Mouse (Mus musculus): Measurements from ENCODE around the gene Manbal. TPM values are rescaled to one million over a fixed set of nuclear protein-coding genes. Genes with fewer than 3 reads are reported as not detected.

Manbal gene
- total RNA-seq (2021) = 10 to 100 TPM; 30.1 to 32.2 TPM
- long read RNA-seq, experiment 1, transcript Manbal-201 (3 exons, 1,107 nt) = major isoform, 30 of 55 reads
- long read RNA-seq, experiment 1, partial matches to known transcripts = 21 of 55 reads
- long read RNA-seq, experiment 1, other reads (novel, unspliced or antisense) = 4 of 55 reads
- long read RNA-seq, experiment 2, transcript Manbal-201 (3 exons, 1,107 nt) = major isoform, 41 of 59 reads
- long read RNA-seq, experiment 2, partial matches to known transcripts = 16 of 59 reads
- long read RNA-seq, experiment 2, other reads (novel, unspliced or antisense) = 2 of 59 reads

DNA sequence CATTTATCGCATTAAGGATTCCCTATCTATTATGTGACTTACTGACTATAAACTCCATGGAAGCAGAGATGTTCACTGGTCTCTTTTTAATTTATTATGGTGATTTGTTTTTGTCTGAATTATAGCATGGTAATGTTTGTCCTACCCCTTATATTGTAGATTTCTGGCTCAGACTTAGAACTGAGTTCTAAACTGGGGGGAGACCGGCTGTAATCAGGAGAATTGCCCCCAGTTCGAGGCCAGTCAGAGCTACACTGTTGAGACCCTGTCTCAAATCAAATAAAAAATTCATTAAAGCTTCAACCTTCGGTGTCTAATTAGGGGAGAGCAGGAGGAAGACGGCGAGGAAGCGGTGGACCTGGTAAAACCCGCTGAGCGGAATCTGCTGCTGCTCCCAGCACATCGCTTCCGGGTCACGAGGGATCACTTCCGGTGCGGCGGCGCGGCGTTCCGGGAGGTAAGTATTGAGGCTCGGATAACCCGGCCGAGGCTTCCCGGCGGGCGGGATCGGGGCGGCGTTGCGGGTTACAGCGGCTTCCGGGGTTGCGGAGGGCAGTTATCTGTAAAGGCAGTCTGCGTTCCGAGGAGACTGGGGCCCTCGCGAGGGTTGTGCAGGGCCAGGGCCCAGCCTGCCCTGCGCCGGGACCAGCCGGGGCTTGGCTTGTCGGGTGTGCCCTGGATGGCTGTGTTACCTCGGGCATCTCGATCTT, at the start of gene Manbal:
TSS of gene Manbal (plus strand) at position 411 of the 710 bp plus-strand sequence.
- DNase-seq = peak; percentile 99

DNA sequence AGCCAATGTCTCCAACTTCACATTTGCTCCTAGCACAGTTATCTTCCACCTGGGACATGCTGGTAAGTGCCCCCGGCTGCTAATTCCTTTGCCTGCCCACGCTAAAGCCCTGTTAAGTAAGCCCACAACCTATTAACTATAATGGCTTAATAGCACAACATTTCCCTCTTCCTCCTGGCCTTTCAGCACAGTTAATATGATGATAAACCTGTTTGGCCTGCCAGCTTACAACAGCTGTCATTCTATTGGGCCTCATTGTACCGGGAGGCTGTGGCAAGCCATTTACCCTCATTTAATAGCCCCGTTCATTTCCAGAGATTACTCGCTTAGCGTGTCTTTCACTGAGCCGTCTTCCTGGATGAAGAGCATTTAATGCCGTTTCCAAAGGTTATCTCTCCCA, 47.3 kb upstream of the Manbal start:
- DNase-seq = no peak

DNA sequence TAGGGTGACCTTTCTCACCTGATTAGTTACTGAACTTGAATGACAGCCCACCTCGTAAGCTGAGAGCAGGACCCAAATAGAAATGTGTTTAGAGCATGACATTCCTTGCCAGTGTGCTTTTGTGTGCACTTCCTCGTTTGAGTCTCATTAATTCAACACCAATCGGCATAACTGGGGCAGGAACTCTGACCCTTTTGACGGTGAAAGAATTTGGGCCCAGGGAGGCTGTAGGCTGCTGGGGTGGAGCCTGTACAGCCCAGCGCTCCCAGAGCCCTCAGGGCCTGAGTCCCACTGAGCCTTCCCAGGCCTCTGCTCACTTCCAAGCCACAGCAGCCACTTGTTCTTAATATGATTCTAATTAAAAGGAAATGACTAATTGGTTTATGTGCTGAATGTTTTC, 46.5 kb upstream of the Manbal start:
- no peak for DNase-seq

DNA sequence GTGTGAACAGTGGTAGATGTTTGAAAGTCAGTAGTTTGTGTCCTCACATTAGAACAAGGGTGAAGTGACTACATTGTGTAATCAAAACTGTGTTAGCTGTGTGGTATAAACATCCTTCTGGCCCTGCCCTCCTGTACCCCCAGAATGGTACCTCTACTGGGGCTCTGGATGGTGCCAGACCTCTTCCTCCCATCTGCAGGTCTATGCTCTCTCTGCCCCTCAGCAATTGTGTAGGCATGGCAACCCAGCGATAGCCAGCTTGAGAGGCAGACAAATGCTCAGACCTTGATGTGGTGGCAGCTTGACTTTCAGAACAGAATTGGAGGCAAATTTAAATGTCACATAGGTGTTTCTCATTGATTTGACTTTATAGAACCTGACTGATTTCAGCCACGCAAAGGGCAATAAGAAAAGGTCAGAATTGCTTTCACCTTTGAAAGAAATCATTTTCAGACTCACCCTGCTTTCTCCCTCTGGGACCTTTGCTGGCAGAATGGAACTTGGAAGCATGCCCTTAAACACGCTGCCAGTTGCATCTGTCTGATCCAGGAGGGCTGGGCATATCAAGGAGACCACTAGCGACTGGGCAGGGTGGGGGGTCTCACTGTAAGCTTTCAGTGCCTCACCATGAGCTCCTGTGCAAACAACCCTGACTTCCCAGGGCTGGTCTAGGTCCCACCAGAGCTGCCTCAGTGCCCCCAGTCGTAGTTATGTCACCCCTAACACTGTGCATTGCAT, 45.2 kb upstream of the Manbal start:
- DNase-seq = no peak

DNA sequence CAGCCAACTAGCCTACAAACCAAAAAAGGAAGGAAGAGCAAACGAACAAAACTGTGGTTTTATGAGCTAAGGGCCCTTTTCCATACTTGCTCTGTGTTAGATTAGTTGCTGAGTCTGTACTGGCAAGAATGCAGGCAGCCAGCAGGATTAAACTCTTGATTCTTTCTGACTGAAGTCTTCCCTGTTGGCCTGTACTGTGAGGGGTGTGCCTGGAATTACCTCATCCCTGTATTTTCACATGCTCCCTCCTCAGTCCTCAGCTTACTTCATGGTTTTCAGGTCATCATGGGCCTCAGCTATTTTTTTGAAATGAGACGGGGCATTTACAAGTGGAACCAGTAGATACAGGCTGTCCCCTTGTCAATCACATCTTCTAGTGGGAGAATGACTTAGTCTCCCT, 42.2 kb upstream of the Manbal start:
- DNase-seq = no peak

DNA sequence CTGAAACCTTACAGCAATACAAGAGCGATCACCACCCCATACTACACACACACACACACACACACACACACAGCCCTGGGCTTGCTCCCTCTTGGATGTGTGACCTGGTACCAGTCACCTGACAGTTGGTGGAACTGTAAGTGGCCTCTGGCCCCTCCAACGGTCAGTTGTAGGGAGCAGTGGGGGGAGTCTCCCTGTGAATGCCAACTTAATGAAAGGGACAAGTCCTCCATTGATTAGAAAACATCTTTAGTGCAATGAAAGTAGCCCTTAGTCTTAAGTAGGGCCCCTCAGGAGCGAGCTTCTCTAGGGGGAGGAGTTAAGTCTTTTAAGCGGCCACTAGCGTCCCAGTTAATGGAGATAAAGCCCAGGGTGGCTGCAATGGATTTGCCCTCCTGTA, 39.3 kb upstream of the Manbal start:
- DNase-seq = no peak

DNA sequence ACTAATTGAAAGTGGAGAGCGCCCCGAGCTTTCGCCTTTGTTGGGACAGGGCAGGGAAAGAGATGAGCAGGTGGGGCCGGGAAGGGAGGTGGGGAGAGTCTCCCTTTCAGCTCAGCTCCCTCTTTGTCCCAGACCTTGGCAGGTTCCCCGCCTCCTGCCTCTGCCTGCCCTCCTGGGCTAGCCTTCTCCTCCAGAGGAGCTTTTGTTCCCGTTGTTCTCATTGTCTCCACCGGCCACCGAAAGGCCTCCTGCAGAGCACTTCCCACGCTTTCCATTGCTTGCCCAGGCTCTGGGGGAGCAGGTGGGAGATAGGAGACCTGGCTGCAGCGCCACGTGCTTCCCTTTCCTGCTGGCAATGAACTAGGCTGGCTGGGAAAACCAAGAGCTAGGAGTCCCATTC, 38.8 kb upstream of the Manbal start:
- no peak for DNase-seq

DNA sequence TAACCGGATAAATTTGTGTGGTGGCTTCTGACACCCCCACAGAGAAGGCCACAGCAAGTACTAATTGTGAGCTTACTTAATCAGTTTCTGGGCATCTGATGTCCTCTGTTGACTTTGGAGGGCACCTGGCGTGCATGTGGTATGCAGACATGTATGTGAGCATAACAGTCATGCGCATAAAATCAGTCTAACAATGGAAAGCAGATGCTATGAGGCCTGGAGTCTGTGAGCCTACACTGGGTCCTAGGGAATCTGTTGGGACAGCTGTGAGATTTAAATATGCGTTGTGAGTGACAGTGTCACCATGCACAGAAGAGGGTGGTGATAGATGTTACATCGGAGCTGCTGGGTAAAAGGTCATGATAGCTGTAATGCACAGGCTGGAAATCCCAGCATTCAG, 35.3 kb upstream of the Manbal start:
- no peak for DNase-seq

DNA sequence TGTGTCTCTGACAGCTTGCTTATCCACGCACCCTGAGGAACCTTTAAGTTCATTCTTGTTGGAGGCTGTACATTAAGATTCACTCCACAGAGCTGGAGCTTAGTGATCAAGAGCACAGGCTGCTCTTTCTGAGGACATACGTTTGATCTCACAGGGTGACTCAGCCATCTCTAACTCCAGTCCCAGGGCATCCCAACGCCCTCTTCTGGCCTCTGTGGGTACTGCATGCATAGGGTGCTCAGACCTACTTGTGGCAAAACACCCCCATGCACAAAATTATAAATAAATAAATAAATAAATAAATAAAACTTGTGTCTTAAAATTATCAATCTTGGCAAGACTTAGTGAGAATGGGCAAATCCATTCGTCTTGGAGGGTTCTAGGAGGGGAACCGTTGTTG, 28.7 kb upstream of the Manbal start:
- DNase-seq = peak; percentile 75

DNA sequence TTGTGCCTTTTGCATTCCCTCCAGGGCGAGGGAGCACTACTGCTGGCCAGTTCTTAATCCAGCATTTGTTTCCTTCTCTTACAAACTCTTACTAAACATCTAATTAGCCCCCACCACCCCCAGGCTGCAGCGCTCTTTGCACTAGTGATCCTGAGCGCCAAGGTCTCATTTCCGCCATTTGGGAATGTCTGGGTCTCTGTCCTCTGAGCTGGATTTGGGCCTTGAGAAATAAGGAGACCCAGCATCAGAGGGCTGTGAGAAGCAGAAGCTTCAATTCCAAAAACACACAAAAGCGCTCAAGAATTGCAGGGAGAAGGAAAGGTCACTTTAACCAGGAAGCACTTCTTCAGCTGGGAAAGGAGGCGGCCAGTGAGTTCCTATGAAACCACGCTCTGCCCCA, 27.9 kb upstream of the Manbal start:
- no peak for DNase-seq

DNA sequence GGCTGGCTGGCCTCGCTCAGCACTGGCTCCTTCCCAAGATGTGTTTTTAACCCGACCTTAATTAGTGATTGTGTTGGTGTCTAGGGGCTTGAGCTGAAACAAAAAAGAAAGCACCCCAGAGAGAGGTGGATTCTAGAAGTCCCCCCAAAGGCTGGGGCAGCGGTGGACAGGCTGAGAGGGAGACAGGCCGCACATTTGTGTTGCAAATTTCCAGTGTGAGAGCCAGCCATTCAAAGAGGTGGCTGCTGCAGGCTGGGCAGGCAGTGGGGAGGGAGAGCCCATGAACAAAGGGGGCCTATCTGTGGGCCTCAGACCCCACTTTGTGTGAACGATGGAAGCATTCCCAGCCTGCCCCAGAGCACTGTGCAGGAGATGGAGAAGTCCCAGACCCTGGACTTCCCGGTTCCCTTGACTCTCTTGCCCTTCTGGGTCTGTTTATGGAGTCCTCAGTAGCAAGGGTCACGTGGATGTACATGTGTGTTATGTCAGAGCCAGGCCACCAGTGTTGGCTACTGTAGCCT, 27.1 kb upstream of the Manbal start:
- no peak for DNase-seq

DNA sequence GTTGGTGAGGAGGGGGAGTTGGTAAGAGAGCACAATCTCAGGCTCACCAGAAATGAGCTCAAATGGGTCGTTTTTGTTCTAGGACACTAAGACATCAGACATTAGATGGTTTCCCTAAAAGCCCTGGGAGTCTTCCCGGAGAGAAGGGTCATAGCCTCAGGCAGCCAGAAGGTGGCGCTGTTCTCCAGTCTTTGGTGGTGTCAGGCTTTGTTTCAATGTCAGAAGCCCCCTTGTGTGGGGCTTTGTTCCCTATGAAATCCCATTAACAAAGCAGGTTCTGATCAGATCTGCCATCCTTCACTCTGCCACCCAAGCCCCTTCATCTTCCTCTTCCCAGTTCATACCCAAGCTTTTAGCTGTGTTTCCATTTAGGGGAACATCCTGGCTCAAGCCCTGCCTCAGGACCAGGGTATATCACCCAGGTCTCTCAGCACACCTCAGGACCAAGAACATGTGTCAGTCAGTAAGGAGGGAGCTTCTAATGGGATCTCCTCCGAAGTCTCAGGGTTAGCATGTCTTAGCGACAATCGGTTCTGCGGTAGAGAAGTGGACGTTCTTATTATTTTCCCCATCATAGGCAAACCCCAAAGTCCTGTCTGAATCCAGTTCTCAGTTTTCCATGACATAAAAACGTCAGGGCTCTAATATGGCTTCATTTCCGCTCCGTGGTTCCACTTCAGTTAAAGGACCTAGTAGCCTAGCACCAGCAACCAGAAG, 25.7 kb upstream of the Manbal start:
- DNase-seq = peak; percentile 79

DNA sequence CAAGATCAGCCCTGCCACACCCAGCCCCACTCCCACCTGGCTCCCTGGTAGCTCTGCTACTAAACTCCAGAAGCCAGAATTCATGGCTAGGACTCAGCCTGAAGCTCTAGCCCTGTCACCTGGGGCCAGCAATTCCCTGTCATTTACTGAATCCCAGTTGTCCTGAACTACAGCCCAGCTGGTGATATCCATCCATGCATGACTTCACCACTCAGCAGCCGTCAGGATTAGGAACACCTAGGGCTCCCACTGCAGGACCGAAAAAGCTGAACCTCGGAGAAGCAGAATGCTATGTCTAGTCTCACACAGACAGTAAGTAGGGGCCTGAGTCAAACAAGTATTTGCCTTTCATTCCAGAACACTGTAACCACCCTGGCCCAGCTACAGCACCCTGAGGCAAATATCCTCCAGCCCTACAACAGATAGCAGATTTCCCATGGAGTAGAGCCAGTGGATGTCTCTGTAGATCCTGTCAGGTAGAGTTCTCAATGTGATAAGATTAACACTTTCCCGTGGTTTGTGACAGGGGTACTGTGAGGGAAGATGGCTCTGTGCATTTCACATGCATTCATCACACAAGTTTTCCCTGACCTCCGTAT, 25.0 kb upstream of the Manbal start:
- no peak for DNase-seq

DNA sequence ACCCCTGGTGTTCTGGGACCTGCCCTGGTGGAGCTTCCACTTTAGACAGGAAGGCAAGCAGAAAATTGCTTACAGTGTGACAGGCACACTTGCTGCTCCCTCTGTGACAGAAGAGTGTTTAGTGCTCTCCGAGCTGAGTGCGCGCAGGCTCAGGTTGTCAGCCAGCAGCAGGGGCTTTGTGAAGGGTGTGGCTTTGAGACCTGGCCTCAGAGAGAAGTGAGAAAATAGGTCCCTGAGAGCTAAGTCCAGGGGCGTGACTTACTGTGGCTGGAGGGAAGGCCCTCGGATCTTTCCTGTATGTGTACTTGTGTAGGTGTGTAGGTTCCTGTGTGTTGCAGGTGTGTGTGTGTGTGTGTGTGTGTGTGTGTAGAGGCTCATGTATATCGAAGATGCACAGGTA, 24.1 kb upstream of the Manbal start:
- no peak for DNase-seq

DNA sequence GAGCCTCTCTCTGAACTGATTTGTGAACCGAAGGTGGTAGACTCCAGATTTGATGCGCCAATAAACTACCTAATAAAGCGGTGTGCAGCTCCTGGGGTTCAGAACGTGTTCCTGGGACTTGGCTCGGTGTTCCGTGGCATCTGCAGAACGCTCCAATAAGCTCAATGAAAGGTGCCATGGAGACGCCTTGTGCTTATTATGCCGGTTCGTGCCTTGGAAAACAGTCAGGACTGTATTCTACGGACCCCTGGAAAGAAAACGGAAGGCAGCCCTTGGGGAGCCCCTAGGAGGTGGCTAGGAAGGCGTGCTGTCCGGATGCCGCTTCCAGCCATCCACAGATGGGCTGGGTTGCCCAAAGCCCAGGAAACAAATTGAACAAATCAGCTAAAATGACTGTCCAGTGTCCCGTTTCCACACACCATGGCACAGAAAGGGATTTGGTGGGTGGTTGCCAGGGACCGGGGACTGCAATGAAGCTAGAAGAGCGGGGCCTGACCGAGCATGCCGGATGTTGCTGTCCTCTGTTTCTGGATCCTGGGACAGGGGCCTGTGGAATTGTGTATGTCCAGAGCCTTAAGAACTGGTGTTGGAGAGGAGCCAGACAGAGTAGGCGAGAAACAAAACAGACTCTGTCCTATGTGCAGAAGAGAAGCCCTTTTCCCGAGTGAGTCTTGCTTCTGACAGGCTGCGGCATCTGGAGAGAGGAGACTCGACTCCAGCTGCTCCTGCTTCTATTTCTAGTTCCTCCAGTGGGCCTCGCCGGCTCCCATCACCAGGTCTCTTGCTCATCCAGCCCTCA, 19.8 kb upstream of the Manbal start, which contains the start of gene Ghrh:
TSS of gene Ghrh (minus strand) at position 146 of the 799 bp plus-strand sequence.
- DNase-seq = peak; percentile 46

DNA sequence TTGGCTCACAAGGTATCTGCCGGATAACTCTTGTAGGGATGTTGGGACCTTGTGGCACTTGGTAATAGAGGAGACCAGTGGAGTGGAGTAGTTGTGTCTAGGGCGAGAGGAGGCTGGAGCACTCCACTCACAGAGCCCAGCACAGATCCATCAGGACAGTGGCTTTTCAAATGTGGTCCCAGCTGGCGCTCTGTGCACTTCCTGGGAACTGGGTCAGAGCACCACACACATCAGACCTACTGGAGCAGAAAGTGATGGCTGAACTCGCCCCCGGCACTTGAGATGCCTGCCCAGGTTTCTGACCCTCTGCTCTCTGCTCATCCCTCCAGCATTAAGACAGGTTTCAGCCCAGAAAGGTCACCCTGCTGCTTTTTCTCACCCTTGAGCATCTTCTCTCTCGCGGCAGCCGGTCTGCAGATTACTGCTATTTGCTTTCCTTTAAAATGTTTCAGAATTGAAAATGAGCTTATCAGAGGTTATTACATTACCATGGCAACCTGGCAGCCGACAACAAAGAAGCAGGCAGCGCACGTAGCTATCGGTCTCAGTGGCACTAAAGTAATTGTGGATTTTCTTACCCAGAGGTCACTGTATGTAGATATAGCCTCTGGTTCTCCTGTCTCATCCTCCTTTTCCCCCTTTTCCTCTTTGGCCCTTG, 18.1 kb upstream of the Manbal start:
- DNase-seq = no peak

DNA sequence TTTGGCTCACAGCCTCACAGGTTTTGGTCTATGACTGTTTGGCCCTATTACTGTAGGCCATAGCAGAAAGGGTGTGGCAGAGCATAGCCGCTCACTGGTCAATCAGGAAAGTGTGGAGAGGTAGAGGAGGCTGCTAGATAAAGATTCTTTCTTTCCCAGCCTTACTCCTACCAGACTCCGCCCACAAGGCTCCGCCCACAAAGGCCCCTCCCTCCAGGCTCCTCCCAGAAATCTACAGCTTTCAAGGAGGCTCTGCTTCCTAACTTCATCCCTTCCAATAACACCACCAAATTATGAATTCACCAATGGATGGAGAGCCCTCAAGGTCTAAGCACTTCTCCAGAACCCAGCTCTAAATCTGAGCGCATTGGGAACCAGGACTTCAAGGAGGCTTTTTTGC, 14.2 kb upstream of the Manbal start:
- no peak for DNase-seq

DNA sequence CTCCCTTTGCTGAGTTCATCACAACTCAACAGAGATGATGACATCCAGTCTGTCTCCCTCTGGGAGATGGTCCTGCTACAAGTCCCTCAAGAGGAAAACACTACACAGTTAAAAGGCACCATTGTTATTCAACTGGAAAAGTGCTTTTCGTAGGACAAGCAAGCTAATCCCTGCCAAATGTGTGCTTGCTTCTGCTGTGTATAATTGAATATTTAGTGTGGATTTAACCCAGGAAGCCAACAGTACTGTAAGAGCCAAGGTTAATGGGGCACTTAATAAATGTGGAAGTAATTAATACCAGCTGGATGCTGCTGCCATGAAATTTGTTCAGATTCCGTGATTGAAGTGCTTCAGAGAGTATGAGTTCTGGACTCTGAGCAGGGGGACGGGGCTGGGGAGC, 13.3 kb upstream of the Manbal start:
- DNase-seq = no peak

DNA sequence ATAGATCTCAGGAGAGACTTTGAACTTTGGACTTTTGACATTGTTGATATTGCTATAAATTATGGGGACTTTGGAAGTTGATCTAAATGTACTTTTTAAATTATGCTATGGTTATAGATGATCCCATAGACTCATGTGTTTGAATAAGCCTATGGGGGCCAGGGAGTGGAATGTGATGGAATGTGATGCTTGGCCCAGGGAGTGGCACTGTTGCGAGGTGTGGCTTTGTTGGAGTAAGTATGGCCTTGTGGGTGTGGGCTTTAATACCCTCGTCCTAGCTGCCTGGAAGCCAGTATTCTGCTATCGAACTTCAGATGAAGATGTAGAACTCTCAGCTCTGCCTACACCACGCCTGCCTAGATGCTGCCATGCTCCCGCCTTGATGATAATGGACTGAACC, 7.4 kb upstream of the Manbal start:
- no peak for DNase-seq

DNA sequence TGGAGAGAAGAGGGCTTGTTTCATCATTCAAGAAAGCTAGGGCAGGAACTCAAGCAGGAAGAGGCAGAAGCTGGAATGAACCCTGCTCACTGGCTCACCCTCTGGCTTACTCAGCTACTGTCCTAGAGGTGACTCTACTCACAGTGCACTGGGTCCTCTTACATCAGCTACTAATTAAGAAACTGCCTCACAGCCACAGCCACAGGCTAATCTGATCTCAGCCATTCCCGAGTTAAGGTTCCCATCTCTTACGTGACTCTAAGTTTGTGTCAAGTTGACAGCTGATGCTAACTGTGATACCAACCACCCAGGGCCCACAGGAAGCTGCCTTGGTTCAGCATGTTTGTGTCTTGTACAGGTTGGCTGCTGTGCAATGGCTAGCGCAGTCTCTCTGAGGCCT, 4.4 kb upstream of the Manbal start:
- DNase-seq = no peak

DNA sequence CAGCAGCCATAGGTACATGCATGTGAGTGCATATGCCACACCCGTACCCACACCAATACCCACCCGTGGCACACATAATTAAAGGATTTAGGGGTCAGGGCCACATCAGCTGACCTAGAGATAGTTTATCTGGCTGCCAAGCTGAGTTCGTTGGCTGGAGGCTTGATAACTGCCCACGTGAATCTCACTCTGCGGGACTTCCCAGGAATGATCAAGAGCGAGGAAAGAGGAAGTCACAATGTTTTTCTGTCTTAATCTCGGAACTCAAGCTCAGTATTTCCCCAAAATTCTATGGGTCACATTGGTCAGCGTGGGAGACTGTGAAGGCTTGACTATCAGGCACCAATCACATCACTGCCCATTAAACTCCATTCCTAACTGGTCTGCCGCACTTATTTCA, 632 bp upstream of the Manbal start:
- DNase-seq = no peak

All from gastrocnemius, postnatal 10 days (tissue).